Mouse (Mus musculus) testis, adult 2 months (tissue): Measurements from ENCODE around the gene Tia1. TPM values are rescaled to one million over a fixed set of nuclear protein-coding genes. Genes with fewer than 3 reads are reported as not detected.

Experiments used
- H3K27ac ChIP-seq: fragments of 200-500 bp; 2 replicates; pipeline ENCODE4 v1.5.1; 2012; ENCODE audit warnings: low read depth, low read length; ENCODE audit not compliant: control insufficient read depth, insufficient read depth
- H3K27me3 ChIP-seq: fragments of 200-500 bp; 2 replicates; pipeline ENCODE4 v1.6.1; 2012; ENCODE audit warnings: mild to moderate bottlenecking, low read length, moderate library complexity; ENCODE audit not compliant: control insufficient read depth, insufficient read depth
- H3K36me3 ChIP-seq: fragments of 200-500 bp; 2 replicates; pipeline ENCODE4 v1.6.1; 2012; ENCODE audit warnings: mild to moderate bottlenecking, low read length; ENCODE audit not compliant: control insufficient read depth, insufficient read depth
- H3K4me1 ChIP-seq: fragments of 200-500 bp; 2 replicates; pipeline ENCODE4 v1.6.1; 2012; ENCODE audit warnings: low read length; ENCODE audit not compliant: control insufficient read depth, insufficient read depth
- H3K4me3 ChIP-seq: fragments of 200-500 bp; 2 replicates; pipeline ENCODE4 v1.5.1; 2012; ENCODE audit warnings: low read depth, mild to moderate bottlenecking, low read length, moderate library complexity, mixed read lengths; ENCODE audit not compliant: control insufficient read depth
- CTCF ChIP-seq: fragments of 200-500 bp; IDR thresholded peaks from 2 replicates; pipeline ENCODE4 v1.5.1; 2012; ENCODE audit warnings: low read depth, mild to moderate bottlenecking, inconsistent platforms, low read length, moderate library complexity; ENCODE audit not compliant: control insufficient read depth, insufficient read depth, insufficient replicate concordance
- POLR2A ChIP-seq: fragments of 200-500 bp; IDR thresholded peaks from 2 replicates; pipeline ENCODE4 v1.6.1; 2012; ENCODE audit warnings: low read depth, mild to moderate bottlenecking, inconsistent platforms, low read length, moderate library complexity; ENCODE audit not compliant: control insufficient read depth
- polyA plus RNA-seq: library from polyadenylated mRNA; depleted of rRNA; stranded (reverse); fragments of >200 nt; gene quantifications from 2 replicates; pipeline ENCODE4 v1.2.3, GENCODE M21; 2012

Tia1 gene
- polyA plus RNA-seq, 1 experiment, result 9.7 TPM

DNA sequence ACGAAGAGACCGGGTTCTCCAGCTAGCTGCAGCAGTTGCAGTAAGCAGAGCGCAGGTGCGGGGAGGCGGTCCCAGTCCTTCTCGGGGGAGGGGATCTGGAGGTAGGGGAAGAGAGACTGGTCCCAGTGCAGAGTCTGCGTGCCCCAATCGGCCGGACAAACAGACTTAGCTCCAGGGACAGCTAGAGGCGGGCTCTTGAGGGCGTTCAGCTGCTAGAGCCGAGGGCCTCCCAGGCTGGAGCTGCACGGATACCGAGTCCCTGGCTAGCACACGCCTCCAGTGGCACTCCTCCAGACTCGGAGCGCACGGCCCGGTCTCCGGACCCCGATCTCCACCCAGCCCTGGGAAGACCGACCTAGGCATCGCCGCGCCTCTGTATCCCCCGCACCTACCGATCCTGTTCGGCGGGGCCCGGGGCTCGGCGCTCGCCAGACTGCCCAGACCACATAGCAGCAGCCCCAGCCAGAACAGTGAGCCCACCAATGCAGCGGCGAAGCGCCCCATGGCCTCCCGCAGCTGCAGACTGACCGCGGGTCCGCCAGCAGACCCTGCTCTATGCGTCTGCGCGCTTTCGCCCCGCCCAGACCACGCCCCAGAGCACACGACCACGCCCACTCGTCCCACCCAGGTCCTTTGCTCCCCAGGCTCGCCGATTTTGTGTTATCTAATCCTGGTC lies 7.3 kb upstream of the Tia1 start, which contains the start of gene Pcyox1:
Gene Pcyox1 (minus strand): TSS at position 574 of the 676 bp plus-strand sequence.
- Histone ChIP-seq H3K27me3 (no peaks in the 10 kb centered on the region), H3K27ac (peak within 1 kb of the TSS; percentile 28; the same call in 1 of the 2 replicates), H3K4me3 (peak within 1 kb of the TSS; percentile 88), H3K4me1 (peaks cover 5% of the 10 kb centered on the region), H3K36me3 (no peaks in the 10 kb centered on the region)
- TF ChIP-seq CTCF (no peak), POLR2A (peak; percentile 76)

DNA sequence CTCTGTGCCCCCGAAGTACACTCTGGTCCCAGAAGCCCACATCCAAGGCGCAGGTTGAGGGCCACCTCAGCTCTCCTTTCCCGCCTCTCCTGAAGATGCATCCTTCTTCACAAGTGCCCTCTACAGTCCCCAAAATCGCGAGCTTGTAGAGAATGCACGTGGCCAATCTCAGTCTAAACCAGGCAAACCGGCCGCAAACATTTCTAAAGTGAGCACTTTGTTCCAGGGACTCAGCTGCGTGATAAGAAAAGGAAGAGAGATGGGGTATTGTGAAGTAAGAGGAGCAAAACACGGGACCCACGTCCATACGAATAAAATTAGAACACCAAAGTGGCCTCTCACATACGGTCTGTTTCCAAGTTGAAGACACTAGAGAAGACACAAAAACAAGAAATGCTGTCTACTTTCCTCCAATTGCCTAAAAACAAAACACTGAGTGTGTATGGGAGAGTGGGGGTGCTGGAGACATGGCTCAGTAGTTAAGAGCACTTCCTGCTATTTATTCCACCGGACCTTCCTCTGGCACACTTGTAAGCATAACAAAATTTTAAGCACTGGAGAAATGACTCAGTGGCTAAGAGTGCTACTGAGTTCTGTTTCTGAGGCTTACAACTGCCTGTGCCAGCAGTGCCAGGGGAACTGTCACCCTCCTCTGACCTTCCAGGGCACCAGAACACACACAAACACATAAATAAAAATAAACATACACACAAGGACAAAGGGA lies 6.6 kb upstream of the Tia1 start:
- no peaks in the 10 kb centered on the region for H3K36me3 ChIP-seq
- TF ChIP-seq POLR2A, result no peak
- no peak for TF ChIP-seq CTCF
- H3K27ac ChIP-seq, result peak overlapping the region; percentile 28; the same call in 1 of the 2 replicates
- H3K4me3 ChIP-seq, result peak overlapping the region; percentile 88
- H3K4me1 ChIP-seq, result peaks cover 5% of the 10 kb centered on the region
- no peaks in the 10 kb centered on the region for H3K27me3 ChIP-seq

DNA sequence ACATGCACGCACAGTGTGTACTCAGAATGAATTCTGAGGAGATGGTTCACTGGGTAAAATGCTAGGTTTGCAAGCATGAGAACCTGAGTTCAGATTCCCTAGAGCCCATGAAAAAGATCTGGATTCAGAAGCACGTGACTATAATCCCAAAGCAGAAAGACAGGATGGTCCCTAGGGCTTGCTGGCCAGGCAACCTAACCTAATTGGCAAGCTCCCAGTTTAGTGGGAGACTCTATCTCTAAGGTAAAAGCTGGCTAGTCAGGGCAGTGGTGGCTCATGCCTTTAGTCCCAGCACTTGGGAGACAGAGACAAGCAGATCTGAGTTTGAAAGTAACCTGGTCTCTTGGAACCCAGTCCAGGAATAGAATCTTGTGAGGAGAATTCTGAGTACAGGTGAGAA lies 5.0 kb upstream of the Tia1 start:
- no peak overlapping the region for H3K4me3 ChIP-seq
- H3K27me3 ChIP-seq, result no peaks in the 10 kb centered on the region
- H3K27ac ChIP-seq, result no peak overlapping the region
- H3K36me3 ChIP-seq, result no peaks in the 10 kb centered on the region
- peaks cover 5% of the 10 kb centered on the region for H3K4me1 ChIP-seq
- TF ChIP-seq POLR2A, result no peak
- no peak for TF ChIP-seq CTCF

DNA sequence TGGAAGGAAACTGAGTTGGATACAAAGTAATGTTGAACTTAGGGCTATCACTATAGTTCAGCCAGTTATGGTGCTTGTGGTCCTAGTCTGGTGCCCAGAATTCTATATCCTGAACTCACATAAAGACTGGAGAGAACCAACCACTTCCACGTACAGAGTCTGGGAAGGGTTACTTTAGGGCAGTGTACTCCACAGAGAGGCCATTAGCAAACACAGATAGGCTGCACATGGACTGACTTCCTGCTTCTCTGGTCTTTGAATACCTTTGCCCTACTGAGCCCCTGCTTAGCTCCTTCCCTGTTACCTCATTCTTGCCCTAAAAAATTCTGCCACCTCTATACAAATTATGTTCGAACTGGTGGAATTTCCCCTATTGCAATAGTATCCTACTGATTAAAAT lies 4.0 kb upstream of the Tia1 start:
- Histone ChIP-seq H3K36me3 (no peaks in the 10 kb centered on the region), H3K4me3 (no peak overlapping the region), H3K4me1 (peaks cover 5% of the 10 kb centered on the region), H3K27me3 (no peaks in the 10 kb centered on the region), H3K27ac (no peak overlapping the region)
- TF ChIP-seq CTCF (no peak), POLR2A (no peak)

- Histone ChIP-seq H3K27me3 (no peaks in the 10 kb centered on the region), H3K4me3 (no peak overlapping the region), H3K36me3 (no peaks in the 10 kb centered on the region), H3K27ac (no peak overlapping the region), H3K4me1 (peaks cover 2% of the 10 kb centered on the region)
- TF ChIP-seq POLR2A, result no peak
- peak; percentile 41; the same call in 1 of the 2 replicates for TF ChIP-seq CTCF
These were observed 3.0 kb upstream of the Tia1 start for GRCm38 (mm10) chr6:86400972-86401371.

DNA sequence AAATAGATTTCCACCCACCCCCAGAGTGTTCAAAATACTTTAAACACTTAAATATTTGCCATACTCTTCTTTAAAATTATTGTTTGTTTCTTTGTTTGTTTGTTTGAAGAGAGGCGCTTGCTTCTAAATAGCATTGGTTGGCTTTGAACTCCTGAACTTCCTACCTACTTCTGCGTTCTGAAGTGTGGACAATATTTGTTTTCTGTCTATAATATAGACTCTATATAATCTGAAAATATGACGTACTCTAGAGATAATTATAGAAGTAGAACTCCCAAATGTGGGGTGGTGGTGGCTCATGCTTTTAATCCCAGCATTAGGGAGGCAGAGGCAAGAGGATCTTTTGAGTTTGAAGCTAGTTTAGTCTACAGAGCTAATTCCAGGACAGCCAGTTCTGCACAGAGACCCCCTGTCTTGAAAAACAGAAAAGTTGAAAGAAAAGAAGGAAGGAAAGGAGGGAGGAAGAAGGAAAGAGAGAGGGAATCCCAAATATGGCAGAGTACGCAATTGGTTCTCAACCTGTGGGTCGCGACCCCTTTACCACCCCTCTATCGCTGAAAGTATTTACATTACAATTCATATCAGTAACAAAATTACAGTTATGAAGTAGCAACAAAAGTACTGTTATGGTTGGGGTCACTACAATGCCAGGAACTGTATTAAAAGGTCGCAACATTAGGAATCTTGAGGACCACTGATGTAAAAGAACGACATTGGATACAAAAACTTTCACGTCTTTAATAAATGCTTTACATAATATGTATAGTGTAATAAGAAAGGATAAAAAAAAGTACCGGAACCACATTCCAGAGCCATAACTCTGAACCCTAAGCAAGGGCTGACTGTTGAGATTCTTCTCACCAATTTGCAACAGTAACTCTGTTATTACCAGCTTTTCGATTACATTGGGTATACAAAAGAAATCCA lies 1.1 kb upstream of the Tia1 start:
- no peak overlapping the region for H3K4me3 ChIP-seq
- H3K4me1 ChIP-seq, result no peaks in the 10 kb centered on the region; the same call in 1 of the 2 replicates
- H3K36me3 ChIP-seq, result 0 out of 2 replicates have a peak, but pooled peaks cover 1% of the 10 kb centered on the region
- TF ChIP-seq CTCF (no peak), POLR2A (no peak)
- H3K27ac ChIP-seq, result no peak overlapping the region
- H3K27me3 ChIP-seq, result no peaks in the 10 kb centered on the region
